Mouse (Mus musculus) hindbrain, embryonic 14.5 days (tissue): ENCODE results near the gene Hapln4. TPM values are rescaled to one million over a fixed set of nuclear protein-coding genes. Genes with fewer than 3 reads are reported as not detected.

Source experiments
- microRNA-seq: library from miRNA; unstranded; fragments of <30 nt; microRNA quantifications from one replicate; pipeline ENCODE4, GENCODE M21; 2016
- polyA plus RNA-seq: library from polyadenylated mRNA; unstranded; fragments of >200 nt; fragmentation: Nextera tagmentation; extraction: Ambion mirVana; gene quantifications from 2 replicates; pipeline ENCODE4 v1.2.1, GENCODE M21; 2014

Gene Hapln4
- polyA plus RNA-seq, 1 experiment from 2014 or later, result 0.80 TPM

Small RNA genes within 50 kb of the gene (microRNA-seq; reads per million reads assigned to microRNA genes)
- gene Mir7066, result 4.5 reads per million, percentile 20 among the genes with 10 or more reads in this experiment

Other genes with a start within 250 kb of the Hapln4 start
- 4.1 and 4.2 TPM in 2 replicates for gene Cilp2, start 195.8 kb upstream of the Hapln4 start, polyA plus RNA-seq
- 4.6 and 4.7 TPM in 2 replicates for gene Tssk6, start 181.3 kb upstream of the Hapln4 start, polyA plus RNA-seq
- gene Ndufa13, start 180.9 kb upstream of the Hapln4 start, polyA plus RNA-seq, result 201 and 213 TPM in 2 replicates
- 11.0 and 12.3 TPM in 2 replicates for gene Yjefn3, start 180.7 kb upstream of the Hapln4 start, polyA plus RNA-seq
- gene Gatad2a, start 87.1 kb upstream of the Hapln4 start, polyA plus RNA-seq, result 26.4 and 26.5 TPM in 2 replicates
- 69.3 and 69.4 TPM in 2 replicates for gene Mau2, start 40.7 kb upstream of the Hapln4 start, polyA plus RNA-seq
- 40.3 and 44.8 TPM in 2 replicates for gene Sugp1, start 40.6 kb upstream of the Hapln4 start, polyA plus RNA-seq
- gene Tm6sf2, start 10.5 kb upstream of the Hapln4 start, polyA plus RNA-seq, result 1.0 and 1.9 TPM in 2 replicates
- 141 and 152 TPM in 2 replicates for gene Ncan, start 37.4 kb downstream of the Hapln4 start, polyA plus RNA-seq
- 29.1 and 29.5 TPM in 2 replicates for gene Nr2c2ap, start 47.9 kb downstream of the Hapln4 start, polyA plus RNA-seq
- gene Rfxank, start 55.7 kb downstream of the Hapln4 start, polyA plus RNA-seq, result 7.2 and 8.2 TPM in 2 replicates
- 62.1 and 62.7 TPM in 2 replicates for gene Borcs8, start 56.0 kb downstream of the Hapln4 start, polyA plus RNA-seq
- 0.73 and 0.83 TPM in 2 replicates for gene Mef2b, start 56.3 kb downstream of the Hapln4 start, polyA plus RNA-seq
- gene Tmem161a, start 88.9 kb downstream of the Hapln4 start, polyA plus RNA-seq, result 37.4 and 39.9 TPM in 2 replicates
- 6.5 and 6.9 TPM in 2 replicates for gene Slc25a42, start 128.8 kb downstream of the Hapln4 start, polyA plus RNA-seq
- gene Sugp2, start 150.8 kb downstream of the Hapln4 start, polyA plus RNA-seq, result 77.8 and 78.8 TPM in 2 replicates
- 97.6 and 102 TPM in 2 replicates for gene Armc6, start 151.0 kb downstream of the Hapln4 start, polyA plus RNA-seq
- 23.5 and 25.1 TPM in 2 replicates for gene Homer3, start 199.4 kb downstream of the Hapln4 start, polyA plus RNA-seq
- gene Ddx49, start 219.0 kb downstream of the Hapln4 start, polyA plus RNA-seq, result 41.8 and 42.5 TPM in 2 replicates
- gene Cope, start 219.1 kb downstream of the Hapln4 start, polyA plus RNA-seq, result 256 and 288 TPM in 2 replicates
- 42.9 TPM in 2 replicates for gene Cers1, start 232.3 kb downstream of the Hapln4 start, polyA plus RNA-seq
- gene Gdf1, start 246.4 kb downstream of the Hapln4 start, polyA plus RNA-seq, result 0.23 and 3.2 TPM in 2 replicates